Mouse (Mus musculus) embryo, embryonic 11 days (tissue): ENCODE measurements at regions not wholly inside any gene's neighbourhood (a gene's known extent, or its start where the extent isn't known, plus 50 kb on each side); places are given as distances from the start of the nearest gene placed in this dataset.

ENCODE experiments used
- DNase-seq: peaks from one replicate; pipeline ENCODE4 v3.0.0-alpha.2; 2015

DNA sequence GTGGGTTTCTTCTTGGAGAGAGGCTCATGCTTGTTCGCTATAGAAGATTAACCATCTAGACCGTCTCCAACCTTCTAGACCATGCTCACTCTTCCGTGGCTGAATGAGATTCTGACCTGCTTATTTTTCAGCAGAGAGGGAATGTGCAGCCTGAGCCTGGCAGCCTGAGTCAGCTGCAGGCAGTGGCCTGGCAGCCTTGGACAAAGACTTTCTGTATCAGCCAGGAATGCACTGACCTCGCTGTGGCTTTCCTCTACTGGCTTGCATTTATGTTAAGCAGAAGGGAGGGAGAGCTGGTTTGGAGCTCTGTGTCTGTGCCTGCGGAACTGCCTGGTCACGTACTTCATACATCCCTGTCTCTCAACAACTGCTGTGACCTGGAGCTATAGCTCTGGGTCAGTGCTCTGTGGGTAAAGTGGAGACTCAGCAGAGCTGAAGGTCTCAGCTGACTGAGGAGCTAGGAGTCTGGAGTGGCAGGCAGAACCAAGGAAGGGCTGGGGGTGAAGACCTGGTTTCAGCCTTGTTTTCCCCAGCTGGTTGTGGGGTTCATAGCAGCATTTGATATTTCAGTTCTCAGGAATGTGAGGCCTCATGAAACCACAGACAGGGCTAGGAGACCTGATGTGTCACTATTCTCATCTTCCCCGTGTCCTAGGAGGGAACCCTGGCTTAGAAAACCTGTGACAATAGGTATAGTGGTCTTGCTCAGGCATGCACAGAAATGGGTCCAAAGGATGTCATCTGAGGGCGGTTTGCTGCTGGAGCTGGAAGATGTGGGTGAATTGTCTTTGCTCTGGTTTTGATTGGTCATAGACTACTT lies 207.2 kb upstream of the Ncam1 start:
- peak; percentile 67 for DNase-seq

DNA sequence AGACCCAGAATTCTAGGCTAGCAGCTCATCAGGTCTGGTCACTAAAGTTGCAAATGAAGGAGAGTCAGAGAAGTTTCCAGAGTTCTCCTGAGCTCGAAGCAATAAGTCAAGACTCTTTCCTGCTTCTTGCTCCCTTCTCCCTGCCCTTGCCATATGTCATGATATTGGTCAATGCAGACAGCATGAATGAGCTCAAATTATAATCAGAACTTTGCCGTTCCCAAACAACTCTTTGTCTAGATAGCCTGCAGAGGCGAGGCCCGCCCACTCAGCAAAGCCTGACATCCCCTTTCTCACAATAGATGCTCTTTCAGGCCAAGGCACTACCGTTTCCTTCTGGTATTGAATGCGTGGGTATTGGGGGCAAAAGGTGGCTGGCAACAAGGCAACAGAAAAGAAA lies 204.0 kb upstream of the Ncam1 start:
- DNase-seq, result no peak

- DNase-seq, result no peak
These were observed 202.0 kb upstream of the Ncam1 start for GRCm38 (mm10) chr9:50000497-50001404.

- DNase-seq, result no peak
These were observed 201.2 kb upstream of the Ncam1 start for GRCm38 (mm10) chr9:49999970-50000369.

GRCm38 (mm10) chr9:49998101-49998500 lies 199.4 kb upstream of the Ncam1 start:
- DNase-seq, result no peak

DNA sequence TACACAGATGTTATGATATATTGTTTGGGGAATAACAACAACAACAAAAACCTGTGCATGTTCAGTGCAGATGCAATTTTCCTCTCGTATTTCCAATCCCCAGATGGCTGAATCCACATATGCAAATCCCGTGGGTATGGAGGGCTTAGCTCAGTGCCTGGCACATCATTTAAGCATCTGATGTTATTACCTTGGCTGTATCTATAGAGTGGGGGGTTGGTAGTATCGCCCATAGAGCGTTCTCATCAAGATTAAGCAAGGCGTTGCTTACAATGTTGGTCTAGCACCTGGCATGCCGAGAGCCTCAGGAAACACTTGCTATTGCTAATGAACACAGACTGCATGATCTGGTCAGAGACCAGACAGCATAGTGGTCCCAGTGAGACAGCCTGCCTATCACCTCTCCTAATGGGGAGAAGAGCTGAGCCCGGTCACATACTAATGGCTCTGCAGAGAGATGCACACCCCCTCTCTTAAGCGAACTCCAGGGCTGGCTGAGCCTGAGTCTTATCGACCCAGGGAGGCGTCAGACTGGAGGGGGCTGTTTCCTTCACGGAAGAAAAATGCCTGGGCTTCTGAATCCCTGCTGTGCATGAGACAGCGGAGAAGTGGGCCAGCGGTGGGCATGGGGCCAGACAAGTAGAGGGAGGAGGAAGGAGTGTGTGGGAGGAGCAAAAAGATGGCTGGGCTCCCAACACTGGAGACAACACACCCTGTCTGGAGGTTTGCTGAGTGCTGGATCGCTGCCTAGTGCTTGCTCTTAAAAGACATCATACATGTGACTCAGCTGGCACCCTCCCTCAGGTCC lies 190.9 kb upstream of the Ncam1 start:
- no peak for DNase-seq

DNA sequence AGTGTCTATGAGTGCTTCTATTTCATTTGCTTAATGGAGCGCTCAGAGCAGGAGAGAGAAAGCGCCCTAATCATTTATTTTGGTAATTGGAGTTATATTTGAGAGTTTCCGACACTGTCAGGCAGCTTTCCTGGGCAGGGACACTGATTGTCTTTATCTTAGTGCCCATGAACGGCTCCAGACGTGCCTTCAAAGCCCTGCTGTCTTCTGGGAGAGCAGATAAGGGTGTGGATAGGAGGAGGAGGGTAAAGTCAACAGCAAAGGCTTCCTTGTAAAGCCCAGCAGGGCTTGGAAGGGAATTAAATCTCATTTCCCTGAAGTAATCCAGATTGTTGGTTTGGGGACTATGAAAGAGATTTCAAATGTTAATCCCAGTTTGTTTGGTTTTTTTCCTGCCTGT lies 189.3 kb upstream of the Ncam1 start:
- DNase-seq, result no peak

DNA sequence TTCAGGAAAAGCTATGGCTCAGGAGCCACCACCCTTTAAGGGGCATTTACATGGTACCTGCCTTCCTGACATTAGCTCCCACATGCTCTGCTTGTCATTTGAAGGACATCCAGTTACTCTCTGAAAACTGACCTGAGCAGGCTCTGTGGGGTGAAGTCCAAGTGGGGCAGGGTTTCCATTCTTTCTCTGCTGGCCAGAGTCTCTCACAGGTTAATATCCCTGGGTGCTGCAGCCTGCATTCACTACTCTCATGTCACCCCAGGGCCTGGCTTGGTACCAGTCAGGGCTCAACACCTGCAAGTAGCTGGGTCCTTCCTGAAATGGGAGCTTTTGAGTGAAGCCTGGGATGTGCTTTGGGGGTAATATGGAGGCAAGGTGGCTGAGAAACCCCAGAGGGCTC lies 188.8 kb upstream of the Ncam1 start:
- no peak for DNase-seq

DNA sequence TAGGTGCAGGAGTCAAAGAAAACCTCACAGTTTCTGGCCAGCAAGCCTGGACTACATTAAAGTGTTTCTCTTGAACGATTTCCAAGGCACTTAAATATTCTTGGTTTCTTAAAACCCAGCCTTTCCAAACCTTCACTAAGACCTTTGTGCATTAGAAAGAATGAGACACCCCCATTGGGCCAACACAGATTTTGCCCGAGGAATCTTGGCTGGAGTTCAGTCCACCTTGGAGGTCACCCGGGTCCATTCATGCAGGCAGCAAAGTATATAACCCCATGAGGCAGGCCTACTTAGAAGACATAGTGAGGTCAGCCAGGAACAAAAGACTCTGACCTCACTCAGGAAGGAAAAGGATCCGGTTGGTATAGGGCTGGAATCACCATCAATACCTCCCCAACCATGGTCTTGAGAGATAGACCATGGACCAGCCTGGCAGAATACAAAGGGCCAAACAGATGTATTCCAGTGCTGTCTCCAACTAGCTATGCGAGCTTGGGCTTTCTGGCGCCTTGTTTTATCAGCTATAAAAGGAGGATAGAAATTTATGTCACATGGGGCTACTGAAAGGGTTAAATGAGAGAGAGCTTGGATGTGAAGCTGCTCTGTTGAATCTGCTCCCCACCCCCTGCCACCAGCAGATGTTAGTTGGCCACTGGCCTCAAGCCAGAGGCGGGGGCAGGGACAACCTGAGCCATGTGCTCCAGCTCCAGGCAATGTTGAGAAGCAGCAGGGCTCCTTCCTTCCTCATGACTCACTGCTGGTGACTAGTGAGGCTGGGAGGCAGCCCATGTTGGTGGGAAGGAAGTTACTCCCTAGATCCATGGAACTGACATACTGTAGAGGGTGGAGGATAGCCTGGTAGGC lies 181.9 kb upstream of the Ncam1 start:
- peak; percentile 51 for DNase-seq

- no peak for DNase-seq
These were observed 177.4 kb upstream of the Ncam1 start for GRCm38 (mm10) chr9:49975938-49976671.

DNA sequence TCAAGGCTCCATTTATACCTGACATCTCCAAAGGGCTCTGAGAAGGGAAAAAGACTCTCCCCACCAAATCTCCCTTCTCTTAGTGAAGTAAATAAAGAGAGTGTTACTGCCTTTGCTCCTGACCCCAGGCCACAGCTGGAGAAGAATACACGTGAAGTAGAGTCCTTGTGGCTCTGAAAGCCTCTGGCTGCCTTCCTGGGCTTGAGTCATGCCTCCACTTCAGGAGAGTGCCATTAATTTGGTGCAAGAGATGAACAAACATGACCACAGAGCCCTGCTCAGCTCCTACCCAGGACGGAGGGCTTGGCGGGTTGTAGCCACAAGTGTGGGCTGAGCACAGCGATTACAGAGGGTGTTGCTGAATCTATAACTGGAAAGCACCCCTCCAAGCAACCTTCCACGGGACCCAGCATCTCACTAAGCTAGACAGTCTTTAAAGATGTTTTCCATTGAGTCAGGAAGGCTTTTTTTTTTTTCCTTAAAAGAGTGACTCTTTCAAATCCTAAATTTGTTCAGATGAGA lies 175.3 kb upstream of the Ncam1 start:
- no peak for DNase-seq

GRCm38 (mm10) chr9:49969429-49969828 lies 170.7 kb upstream of the Ncam1 start:
- no peak for DNase-seq

DNA sequence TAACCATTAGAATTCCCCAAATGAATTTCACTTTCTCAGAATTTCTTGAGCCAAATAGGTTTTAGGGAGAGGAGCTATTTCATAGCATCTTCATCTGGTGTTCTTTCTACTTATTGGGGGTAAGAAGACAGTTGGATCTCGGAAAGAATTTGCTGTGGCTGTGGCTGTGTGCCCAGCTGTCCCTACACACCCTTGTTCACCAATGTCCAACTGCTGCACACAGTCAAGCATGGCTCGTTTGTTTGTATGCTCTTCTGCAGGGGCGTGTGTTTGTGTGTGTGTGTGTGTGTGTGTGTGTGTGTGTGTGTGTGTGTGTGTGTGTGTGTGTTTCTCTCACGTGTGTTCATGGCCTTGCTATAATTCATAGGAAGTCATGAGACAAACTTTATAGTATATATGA lies 165.9 kb upstream of the Ncam1 start:
- DNase-seq, result no peak

GRCm38 (mm10) chr9:49962561-49963071 lies 163.9 kb upstream of the Ncam1 start:
- DNase-seq, result peak; percentile 83

GRCm38 (mm10) chr9:49961965-49962364 lies 163.2 kb upstream of the Ncam1 start:
- DNase-seq, result peak; percentile 91

GRCm38 (mm10) chr9:49961329-49961728 lies 162.6 kb upstream of the Ncam1 start:
- peak; percentile 12 for DNase-seq

DNA sequence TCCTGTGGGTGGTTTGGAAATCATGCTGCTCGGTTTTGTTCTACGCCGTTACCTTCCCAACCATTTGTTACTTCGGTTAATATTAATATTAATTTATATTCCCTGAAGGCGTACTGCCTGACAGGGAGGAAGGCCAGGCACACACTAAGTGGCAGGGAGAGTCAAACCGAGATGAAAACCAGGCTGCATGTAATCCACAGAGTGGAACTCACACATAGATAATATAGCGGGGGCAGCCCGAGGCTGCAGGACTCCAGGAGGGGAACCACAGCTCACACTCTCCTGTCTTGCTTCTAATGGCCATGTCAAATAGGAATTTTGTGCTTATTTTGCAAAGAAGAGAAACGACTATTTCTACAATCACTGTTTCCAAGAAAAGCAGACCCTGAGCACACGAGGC lies 161.3 kb upstream of the Ncam1 start:
- peak; percentile 38 for DNase-seq

DNA sequence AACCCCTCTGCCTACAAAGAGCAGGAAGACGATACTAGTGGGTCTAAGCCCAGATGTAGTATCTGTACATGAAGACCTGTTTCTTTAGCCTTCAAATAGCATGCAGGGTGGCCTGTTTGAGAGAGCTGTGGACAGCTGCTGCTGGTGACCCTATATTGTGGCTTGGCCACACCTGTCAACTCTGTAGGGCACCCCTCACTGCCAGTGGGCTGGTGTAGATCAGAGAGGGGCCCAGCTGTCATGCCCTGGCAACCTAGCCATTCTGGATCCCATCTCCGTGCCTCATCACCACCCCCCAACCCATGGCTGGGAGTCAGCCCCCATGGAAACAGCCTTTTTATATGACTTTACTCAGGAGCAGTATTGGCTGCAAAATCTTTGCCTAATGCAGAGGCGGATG lies 160.2 kb upstream of the Ncam1 start:
- DNase-seq, result no peak

GRCm38 (mm10) chr9:49954601-49955000 lies 155.9 kb upstream of the Ncam1 start:
- no peak for DNase-seq

DNA sequence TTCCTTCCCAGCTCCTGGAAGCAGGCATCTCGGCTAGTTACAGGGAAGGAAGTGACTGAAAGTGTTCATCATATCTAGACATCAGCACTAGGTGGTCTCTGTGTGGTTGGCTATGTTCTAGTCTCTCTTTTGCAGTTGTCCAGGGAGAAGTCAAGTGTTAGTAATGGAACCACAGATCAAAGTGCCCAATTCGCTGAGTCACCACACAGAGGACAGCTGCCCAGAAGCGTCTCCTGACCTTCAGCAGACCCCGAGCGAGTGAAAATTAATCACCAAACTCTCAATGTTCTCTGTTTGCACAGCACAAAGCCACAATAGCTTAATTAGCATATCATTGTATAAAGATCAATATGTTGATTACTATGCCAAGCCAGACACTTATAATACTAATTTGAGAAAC lies 151.6 kb upstream of the Ncam1 start:
- DNase-seq, result no peak

GRCm38 (mm10) chr9:49948546-49948945 lies 149.8 kb upstream of the Ncam1 start:
- no peak for DNase-seq
